Mouse (Mus musculus) erythroblast, embryonic 14.5 days (primary cell): ENCODE measurements around the gene Gm4952. TPM values are rescaled to one million over a fixed set of nuclear protein-coding genes. Genes with fewer than 3 reads are reported as not detected.
"Not testable (repeated sequence)": the region's sequence is repeated elsewhere in the genome, so short reads cannot be mapped to it uniquely, and the experiment has no call there.

Experiments used
- H3K27me3 ChIP-seq: 2 replicates; pipeline ENCODE4 v1.6.1; 2012; ENCODE audit warnings: inconsistent platforms; ENCODE audit not compliant: control insufficient read depth
- H3K36me3 ChIP-seq: 2 replicates; pipeline ENCODE4 v1.6.1; 2012; ENCODE audit warnings: mild to moderate bottlenecking, inconsistent platforms; ENCODE audit not compliant: control insufficient read depth
- H3K4me1 ChIP-seq: 2 replicates; pipeline ENCODE4 v1.6.1; 2012; ENCODE audit warnings: inconsistent platforms; ENCODE audit not compliant: control insufficient read depth
- H3K4me3 ChIP-seq: replicated peaks from 2 replicates; pipeline ENCODE3; 2012; ENCODE audit warnings: moderate library complexity, mild to moderate bottlenecking, inconsistent platforms
- H3K9me3 ChIP-seq: 2 replicates; pipeline ENCODE4 v1.6.1; 2012; ENCODE audit warnings: low read length, inconsistent platforms, mixed read lengths; ENCODE audit not compliant: control insufficient read depth
- GATA1 ChIP-seq: IDR thresholded peaks from 2 replicates; pipeline ENCODE4 v1.6.1; 2012; ENCODE audit warnings: low read length, inconsistent platforms, mixed read lengths
- TAL1 ChIP-seq: IDR thresholded peaks from 3 replicates; pipeline ENCODE4 v1.6.1; 2012; ENCODE audit warnings: low read length, inconsistent platforms, mixed read lengths
- polyA plus RNA-seq: library from polyadenylated mRNA; stranded (reverse); fragments of >175 nt; gene quantifications from 2 replicates; pipeline ENCODE4 v1.2.3, GENCODE M21; 2012

Gm4952 gene
- polyA plus RNA-seq, 1 experiment: not detected

DNA sequence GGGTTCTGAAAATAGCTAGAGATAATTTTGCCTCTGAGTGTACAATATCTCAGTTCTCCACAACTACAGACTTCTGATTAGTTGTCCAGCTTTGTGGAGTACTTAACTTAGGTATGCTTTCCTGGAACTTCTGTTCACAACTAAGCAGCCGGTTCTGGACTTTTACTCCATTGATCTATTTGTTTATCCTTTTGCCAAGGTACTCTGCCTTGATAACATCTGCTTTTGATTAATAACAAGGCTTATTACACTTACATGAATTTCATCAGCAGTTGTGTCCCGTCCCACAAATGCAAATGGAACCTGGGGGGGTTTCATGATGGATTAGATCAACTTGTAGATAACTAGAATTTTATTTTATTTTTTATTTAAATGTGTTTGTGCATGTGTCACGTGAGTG, 37.1 kb downstream of the Gm4952 start:
- Histone ChIP-seq H3K4me1 (no peaks in the 10 kb centered on the region), H3K27me3 (no peaks in the 10 kb centered on the region), H3K9me3 (no peaks in the 10 kb centered on the region), H3K36me3 (no peaks in the 10 kb centered on the region), H3K4me3 (no peak overlapping the region)
- no peak for TF ChIP-seq TAL1
- no peak for TF ChIP-seq GATA1

- H3K9me3 ChIP-seq: no peaks in the 10 kb centered on the region
- no peak for TF ChIP-seq TAL1
- TF ChIP-seq GATA1: no peak
These were observed 38.3 kb downstream of the Gm4952 start for GRCm38 (mm10) chr19:12638049-12638448.

GRCm38 (mm10) chr19:12649511-12649910, 49.7 kb downstream of the Gm4952 start:
- no peaks in the 10 kb centered on the region for H3K27me3 ChIP-seq
- H3K4me3 ChIP-seq: no peak overlapping the region
- H3K9me3 ChIP-seq: no peaks in the 10 kb centered on the region
- no peaks in the 10 kb centered on the region for H3K4me1 ChIP-seq
- no peaks in the 10 kb centered on the region for H3K36me3 ChIP-seq
- no peak for TF ChIP-seq GATA1
- TF ChIP-seq TAL1: no peak

More at GRCm38 (mm10) chr19:12638049-12638448, 38.3 kb downstream of the Gm4952 start:
- H3K4me3 ChIP-seq: no peak overlapping the region
- no peaks in the 10 kb centered on the region for H3K27me3 ChIP-seq
- H3K36me3 ChIP-seq: no peaks in the 10 kb centered on the region
- H3K4me1 ChIP-seq: no peaks in the 10 kb centered on the region

GRCm38 (mm10) chr19:12666156-12666555, 66.4 kb downstream of the Gm4952 start:
- no peak overlapping the region for H3K4me3 ChIP-seq
- no peak for TF ChIP-seq GATA1
- no peak for TF ChIP-seq TAL1
- H3K36me3 ChIP-seq: no peaks in the 10 kb centered on the region
- peaks cover 2% of the 10 kb centered on the region; the same call in 1 of the 2 replicates for H3K9me3 ChIP-seq
- no peaks in the 10 kb centered on the region for H3K27me3 ChIP-seq
- H3K4me1 ChIP-seq: no peaks in the 10 kb centered on the region

GRCm38 (mm10) chr19:12668601-12669000, 68.8 kb downstream of the Gm4952 start:
- not testable (repeated sequence) for H3K9me3 ChIP-seq, H3K4me3 ChIP-seq, H3K27me3 ChIP-seq, H3K36me3 ChIP-seq, H3K4me1 ChIP-seq

- Histone ChIP-seq H3K4me3 (no peak within 1 kb of the TSS), H3K4me1 (no peaks in the 10 kb centered on the region), H3K9me3 (no peaks in the 10 kb centered on the region), H3K27me3 (no peaks in the 10 kb centered on the region), H3K36me3 (no peaks in the 10 kb centered on the region)
- TF ChIP-seq TAL1 (no peak), GATA1 (no peak)
These were observed 70.4 kb downstream of the Gm4952 start, which contains the start of gene Olfr1442 for GRCm38 (mm10) chr19:12670139-12670538. Olfr1442 (plus strand) TSS chr19:12670439.

DNA sequence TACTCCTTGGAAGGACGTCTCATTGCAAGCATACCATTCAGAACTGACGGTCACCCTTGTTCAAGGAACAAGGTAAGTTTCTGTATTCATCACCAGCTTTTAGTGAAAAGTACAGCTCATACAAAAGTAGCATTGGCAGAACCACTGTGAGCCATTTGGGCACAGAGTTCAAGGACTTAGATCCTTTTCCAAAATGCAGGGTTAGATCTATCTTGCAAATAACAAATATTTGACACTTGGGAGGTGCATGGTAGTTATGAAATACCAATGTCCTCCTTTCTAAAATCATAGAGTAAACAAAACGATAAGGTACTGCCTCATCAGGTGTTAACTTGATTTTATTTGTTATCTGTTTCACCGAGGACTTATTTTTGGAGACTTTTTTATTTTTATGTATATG, 71.3 kb downstream of the Gm4952 start:
- no peaks in the 10 kb centered on the region for H3K36me3 ChIP-seq
- no peaks in the 10 kb centered on the region for H3K9me3 ChIP-seq
- H3K27me3 ChIP-seq: no peaks in the 10 kb centered on the region
- H3K4me3 ChIP-seq: no peak overlapping the region
- TF ChIP-seq TAL1: no peak
- TF ChIP-seq GATA1: no peak
- H3K4me1 ChIP-seq: no peaks in the 10 kb centered on the region

GRCm38 (mm10) chr19:12677812-12678211, 78.0 kb downstream of the Gm4952 start, which contains the start of gene Olfr1443:
Olfr1443 (plus strand) TSS chr19:12678112.
- H3K4me3 ChIP-seq: no peak within 1 kb of the TSS

More at GRCm38 (mm10) chr19:12677812-12678211, 78.0 kb downstream of the Gm4952 start, which contains the start of gene Olfr1443:
- Histone ChIP-seq H3K9me3 (no peaks in the 10 kb centered on the region), H3K27me3 (no peaks in the 10 kb centered on the region), H3K36me3 (no peaks in the 10 kb centered on the region), H3K4me1 (no peaks in the 10 kb centered on the region)
- TF ChIP-seq TAL1: no peak
- TF ChIP-seq GATA1: no peak

Other genes with a start within 250 kb of the Gm4952 start
- gene Olfr1440, start 212.7 kb upstream of the Gm4952 start, polyA plus RNA-seq: not detected in 2 replicates
- 0.02 TPM in 1 of 2 replicates, not detected in the other for gene Olfr1441, start 182.5 kb upstream of the Gm4952 start, polyA plus RNA-seq
- 0.02 TPM in 1 of 2 replicates, not detected in the other for gene Pfpl, start 172.1 kb upstream of the Gm4952 start, polyA plus RNA-seq
- gene Mpeg1, start 139.2 kb upstream of the Gm4952 start, polyA plus RNA-seq: 0.02 and 0.03 TPM in 2 replicates
- gene Dtx4, start 98.5 kb upstream of the Gm4952 start, polyA plus RNA-seq: 0.01 TPM in 2 replicates
- gene Fam111a, start 54.2 kb upstream of the Gm4952 start, polyA plus RNA-seq: 0.54 and 0.64 TPM in 2 replicates
- not detected in 2 replicates for gene Glyat, start 33.3 kb downstream of the Gm4952 start, polyA plus RNA-seq
- gene Olfr1442, start 70.5 kb downstream of the Gm4952 start, polyA plus RNA-seq: not detected in 2 replicates
- gene Olfr1443, start 78.1 kb downstream of the Gm4952 start, polyA plus RNA-seq: not detected in 2 replicates
- 0.07 TPM in 1 of 2 replicates, not detected in the other for gene Keg1, start 95.8 kb downstream of the Gm4952 start, polyA plus RNA-seq
- gene Cntf, start 165.7 kb downstream of the Gm4952 start, polyA plus RNA-seq: 0.03 TPM in 1 of 2 replicates, not detected in the other
- 4.8 TPM in 2 replicates for gene Zfp91, start 196.2 kb downstream of the Gm4952 start, polyA plus RNA-seq
- gene Lpxn, start 196.2 kb downstream of the Gm4952 start, polyA plus RNA-seq: 0.02 TPM in 1 of 2 replicates, not detected in the other
- gene Gm5244, start 246.7 kb downstream of the Gm4952 start, polyA plus RNA-seq: not detected in 2 replicates